Mouse (Mus musculus) liver, embryonic 12.5 days (tissue): ENCODE results near the gene Ksr2. TPM values are rescaled to one million over a fixed set of nuclear protein-coding genes. Genes with fewer than 3 reads are reported as not detected.

Experiments used
- ATAC-seq: fragments of 200-750 bp; cut with Nextera tagmentation; 2 replicates; pipeline ENCODE4 v1.8.0; 2017; ENCODE audit warnings: moderate number of reproducible peaks, mild to moderate bottlenecking, moderate library complexity
- H3K27ac ChIP-seq: fragments of 300-500 bp; sonication (generic); 2 replicates; pipeline ENCODE4 v1.5.1; 2016; ENCODE audit warnings: mild to moderate bottlenecking
- H3K27me3 ChIP-seq: fragments of 300-500 bp; sonication (generic); replicated peaks from 2 replicates; pipeline ENCODE4 v1.6.1; 2016; ENCODE audit warnings: mild to moderate bottlenecking, moderate library complexity
- H3K36me3 ChIP-seq: fragments of 300-500 bp; sonication (generic); 2 replicates; pipeline ENCODE4 v1.6.1; 2016; ENCODE audit warnings: mild to moderate bottlenecking, moderate library complexity
- H3K4me1 ChIP-seq: fragments of 300-500 bp; sonication (generic); 2 replicates; pipeline ENCODE4 v1.6.1; 2016
- H3K4me2 ChIP-seq: fragments of 300-500 bp; sonication (generic); 2 replicates; pipeline ENCODE4 v1.6.1; 2016; ENCODE audit warnings: mild to moderate bottlenecking, moderate library complexity
- H3K4me3 ChIP-seq: fragments of 300-500 bp; sonication (generic); 2 replicates; pipeline ENCODE4 v1.5.1; 2016; ENCODE audit warnings: mild to moderate bottlenecking, moderate library complexity
- H3K9ac ChIP-seq: fragments of 300-500 bp; sonication (generic); 2 replicates; pipeline ENCODE4 v1.6.1; 2016; ENCODE audit warnings: mild to moderate bottlenecking, moderate library complexity
- H3K9me3 ChIP-seq: fragments of 300-500 bp; sonication (generic); replicated peaks from 2 replicates; pipeline ENCODE4 v1.6.1; 2016; ENCODE audit warnings: mild to moderate bottlenecking, moderate library complexity
- WGBS: fragments of 180-500 bp; shearing (Covaris S2); methylation state at CpG from one replicate; pipeline ENCODE4 v1.1.7; 2016; ENCODE audit not compliant: insufficient replicate concordance; 5-methylcytosine and 5-hydroxymethylcytosine counted together
- polyA plus RNA-seq: library from polyadenylated mRNA; unstranded; fragments of >200 nt; fragmentation: Nextera tagmentation; extraction: Ambion mirVana; gene quantifications from 2 replicates; pipeline ENCODE4 v1.2.1, GENCODE M21; 2016

The Ksr2 gene
- polyA plus RNA-seq, 1 experiment from 2014 or later = not detected

DNA sequence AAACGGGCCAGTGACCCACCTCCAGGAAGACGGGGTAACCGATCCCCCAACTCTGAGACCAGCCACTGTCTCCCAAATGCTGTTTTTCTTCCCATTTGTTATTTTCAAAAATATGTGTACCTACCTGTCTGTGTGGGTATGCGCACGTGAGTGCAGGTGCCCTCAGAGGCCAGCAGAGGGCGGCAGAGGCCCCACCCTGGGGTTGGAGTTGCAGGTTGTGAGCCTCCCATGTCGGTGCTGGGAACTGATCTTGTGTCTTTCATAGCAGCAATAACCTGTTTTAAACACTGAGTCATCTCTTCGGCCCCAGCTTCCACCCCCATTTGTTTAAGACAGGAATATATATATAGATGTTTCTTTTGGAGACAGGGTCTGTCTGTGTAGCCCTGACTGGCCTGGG is 138.3 kb downstream of the Ksr2 start:
- Histone ChIP-seq H3K36me3 (no peaks in the 10 kb centered on the region), H3K9ac (no peak overlapping the region), H3K27ac (no peak overlapping the region), H3K9me3 (peaks cover 14% of the 10 kb centered on the region), H3K4me3 (no peak overlapping the region), H3K4me2 (no peak overlapping the region), H3K27me3 (no peaks in the 10 kb centered on the region), H3K4me1 (no peaks in the 10 kb centered on the region)
- 79% methylated on average over 8 of the region's 8 CpGs for WGBS
- ATAC-seq = no peak

DNA sequence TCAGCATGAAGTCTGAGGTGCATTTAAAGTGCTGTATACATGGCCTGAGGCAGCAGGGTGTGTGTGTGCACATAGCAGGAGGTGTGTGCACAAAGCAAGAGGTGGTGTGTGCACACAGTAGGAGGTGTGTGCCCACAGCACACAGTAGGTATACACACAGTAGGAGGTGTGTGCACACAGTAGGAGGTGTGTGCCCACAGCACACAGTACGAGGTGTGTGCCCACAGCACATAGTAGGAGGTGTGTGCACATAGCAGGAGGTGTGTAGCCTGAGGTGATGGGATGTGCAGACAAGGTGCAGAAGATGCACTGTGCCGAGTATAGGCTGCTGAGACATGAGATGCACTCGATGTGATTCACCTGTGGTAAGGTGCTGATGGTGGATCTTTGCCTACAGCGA is 140.7 kb downstream of the Ksr2 start:
- no peak overlapping the region for H3K4me3 ChIP-seq
- no peaks in the 10 kb centered on the region for H3K4me1 ChIP-seq
- 66% methylated on average over 4 of the region's 4 CpGs for WGBS
- no peak overlapping the region for H3K9ac ChIP-seq
- ATAC-seq = no peak
- no peaks in the 10 kb centered on the region for H3K27me3 ChIP-seq
- no peak overlapping the region for H3K27ac ChIP-seq
- H3K9me3 ChIP-seq = peaks cover 14% of the 10 kb centered on the region
- no peaks in the 10 kb centered on the region for H3K36me3 ChIP-seq
- H3K4me2 ChIP-seq = no peak overlapping the region

DNA sequence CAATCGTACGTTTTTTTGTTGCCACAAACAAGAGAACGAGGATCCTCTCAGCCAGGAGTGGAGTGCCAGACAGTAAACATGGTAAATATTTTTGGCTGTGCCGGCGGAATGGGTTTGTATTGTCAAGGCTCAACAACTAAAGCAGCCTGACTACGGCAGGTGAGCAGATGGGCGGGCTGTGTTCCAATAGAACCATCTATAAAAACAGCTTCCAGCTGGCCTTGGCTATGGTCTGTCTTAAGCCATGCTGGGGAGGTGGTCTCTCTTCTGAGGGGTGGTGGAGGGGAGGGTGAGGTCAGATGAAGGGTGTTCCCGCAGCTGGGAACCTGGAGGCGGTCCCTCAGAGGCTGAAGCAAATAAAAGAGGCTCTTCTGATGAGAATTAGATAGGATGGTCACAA is 142.8 kb downstream of the Ksr2 start:
- Histone ChIP-seq H3K4me1 (no peaks in the 10 kb centered on the region), H3K36me3 (no peaks in the 10 kb centered on the region), H3K4me3 (no peak overlapping the region), H3K27me3 (no peaks in the 10 kb centered on the region), H3K4me2 (no peak overlapping the region), H3K27ac (no peak overlapping the region), H3K9ac (no peak overlapping the region), H3K9me3 (peaks cover 11% of the 10 kb centered on the region)
- ATAC-seq = no peak
- 62% methylated on average over 9 of the region's 9 CpGs for WGBS

DNA sequence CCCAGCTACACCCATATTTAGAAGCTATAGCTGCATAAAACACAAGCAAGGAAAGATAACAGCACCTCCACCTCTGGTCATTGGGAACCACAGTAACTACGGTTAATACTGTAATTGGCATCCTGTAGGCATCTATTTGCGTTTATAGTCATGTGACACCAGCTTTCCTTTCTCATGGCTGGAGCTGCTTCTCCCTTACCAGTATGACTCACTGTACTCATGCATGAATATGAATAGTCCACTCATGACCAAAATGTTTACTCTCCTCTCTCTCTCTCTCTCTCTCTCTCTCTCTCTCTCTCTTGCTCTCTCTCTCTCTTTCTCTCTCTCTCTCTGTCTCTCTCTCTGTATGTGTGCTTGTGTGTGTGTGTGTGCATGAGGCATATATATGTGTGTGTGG is 147.3 kb downstream of the Ksr2 start:
- H3K36me3 ChIP-seq = no peaks in the 10 kb centered on the region
- H3K27ac ChIP-seq = no peak overlapping the region
- no peaks in the 10 kb centered on the region for H3K9me3 ChIP-seq
- 75% methylated on average over 2 of the region's 2 CpGs for WGBS
- no peaks in the 10 kb centered on the region for H3K4me1 ChIP-seq
- no peak overlapping the region for H3K9ac ChIP-seq
- no peak for ATAC-seq
- H3K4me2 ChIP-seq = no peak overlapping the region
- no peak overlapping the region for H3K4me3 ChIP-seq
- H3K27me3 ChIP-seq = no peaks in the 10 kb centered on the region

DNA sequence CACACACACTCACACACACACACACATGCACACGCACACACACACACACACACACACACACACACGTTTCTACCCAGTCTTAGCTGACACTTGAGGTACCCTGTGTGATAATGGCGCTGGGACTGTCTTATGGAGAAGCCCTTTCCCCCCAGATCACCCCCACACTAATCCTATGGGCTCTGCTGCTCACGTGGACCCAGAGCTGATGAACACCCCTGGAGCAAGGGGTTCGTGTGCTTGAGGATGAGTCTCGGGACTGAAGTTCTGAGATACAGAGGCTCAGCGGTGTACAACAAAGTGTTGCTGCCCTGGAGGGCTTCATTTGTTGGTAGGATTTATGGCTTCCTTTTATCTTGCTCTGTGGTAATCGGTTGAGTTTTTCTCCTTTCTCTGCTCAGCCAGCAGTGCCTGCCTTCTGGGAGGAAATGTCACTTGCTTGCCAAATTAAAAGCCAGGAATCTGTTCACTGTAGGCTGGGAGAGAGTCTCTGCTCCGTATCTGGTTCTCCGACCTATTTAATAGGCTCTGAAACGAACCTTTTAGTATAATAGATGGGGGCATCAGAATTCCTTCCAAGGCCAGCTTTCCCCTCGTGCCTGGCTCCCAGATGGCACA is 152.4 kb downstream of the Ksr2 start:
- H3K27me3 ChIP-seq = no peaks in the 10 kb centered on the region
- H3K36me3 ChIP-seq = no peaks in the 10 kb centered on the region
- H3K4me3 ChIP-seq = no peak overlapping the region
- H3K4me1 ChIP-seq = no peaks in the 10 kb centered on the region
- no peaks in the 10 kb centered on the region for H3K9me3 ChIP-seq
- H3K27ac ChIP-seq = no peak overlapping the region
- no peak overlapping the region for H3K4me2 ChIP-seq
- WGBS = 60% methylated on average over 12 of the region's 12 CpGs
- no peak for ATAC-seq
- no peak overlapping the region for H3K9ac ChIP-seq

DNA sequence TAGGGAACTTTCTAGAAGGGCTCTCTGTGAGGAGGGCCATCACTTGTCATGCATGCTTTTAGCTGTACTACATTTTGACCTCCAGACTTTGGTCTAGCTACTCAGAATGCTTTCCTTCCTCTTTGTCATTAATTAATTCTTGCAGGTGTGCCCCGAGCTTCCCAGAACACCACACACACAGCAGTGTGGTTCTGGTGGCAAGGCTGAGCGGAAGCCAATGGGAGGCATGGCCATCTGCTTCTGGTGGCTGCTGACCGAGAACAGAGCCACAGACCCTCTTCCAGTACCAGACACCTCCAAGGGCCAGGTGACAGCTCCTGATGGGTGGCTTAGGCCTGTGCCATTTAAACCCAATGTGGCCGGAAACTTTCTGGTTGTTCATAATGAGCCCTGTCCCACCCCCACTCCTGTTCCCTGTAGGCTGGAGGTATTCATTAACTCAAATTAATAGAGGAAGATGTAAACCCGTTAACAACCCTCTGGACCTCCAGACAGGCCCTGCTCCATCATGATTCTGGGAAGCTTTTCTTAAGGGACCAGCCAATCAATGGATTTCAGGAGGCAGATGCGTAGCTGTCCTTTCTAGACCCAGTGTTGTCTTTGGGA is 155.5 kb downstream of the Ksr2 start:
- 62% methylated on average over 6 of the region's 6 CpGs for WGBS
- Histone ChIP-seq H3K4me1 (no peaks in the 10 kb centered on the region), H3K4me2 (no peak overlapping the region), H3K4me3 (no peak overlapping the region), H3K9me3 (no peaks in the 10 kb centered on the region), H3K27ac (no peak overlapping the region), H3K9ac (no peak overlapping the region), H3K36me3 (no peaks in the 10 kb centered on the region), H3K27me3 (no peaks in the 10 kb centered on the region)
- no peak for ATAC-seq

DNA sequence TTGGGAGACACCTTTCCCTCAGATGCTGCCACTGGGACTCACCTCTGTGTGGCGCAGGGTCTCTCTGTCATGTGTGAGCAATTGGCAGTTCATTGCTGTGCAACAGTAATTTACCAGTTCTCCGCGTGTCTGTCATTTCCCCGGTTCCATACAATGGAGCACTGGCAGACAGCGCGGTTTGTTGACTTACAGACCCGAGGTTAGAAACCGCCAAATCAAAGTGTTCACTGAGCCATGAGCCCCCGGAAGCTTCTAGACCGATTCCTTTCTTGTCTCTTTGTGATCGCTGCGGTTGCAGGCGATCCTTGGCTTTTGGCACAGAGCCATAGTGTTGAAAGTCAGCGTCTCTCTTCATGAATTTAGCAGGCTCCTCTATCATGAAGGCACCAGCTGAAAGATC is 158.6 kb downstream of the Ksr2 start:
- no peak for ATAC-seq
- H3K4me1 ChIP-seq = no peaks in the 10 kb centered on the region
- 82% methylated on average over 14 of the region's 14 CpGs for WGBS
- H3K9me3 ChIP-seq = no peaks in the 10 kb centered on the region
- no peak overlapping the region for H3K4me3 ChIP-seq
- H3K9ac ChIP-seq = no peak overlapping the region
- H3K27ac ChIP-seq = no peak overlapping the region
- H3K27me3 ChIP-seq = no peaks in the 10 kb centered on the region
- H3K36me3 ChIP-seq = no peaks in the 10 kb centered on the region
- H3K4me2 ChIP-seq = no peak overlapping the region

DNA sequence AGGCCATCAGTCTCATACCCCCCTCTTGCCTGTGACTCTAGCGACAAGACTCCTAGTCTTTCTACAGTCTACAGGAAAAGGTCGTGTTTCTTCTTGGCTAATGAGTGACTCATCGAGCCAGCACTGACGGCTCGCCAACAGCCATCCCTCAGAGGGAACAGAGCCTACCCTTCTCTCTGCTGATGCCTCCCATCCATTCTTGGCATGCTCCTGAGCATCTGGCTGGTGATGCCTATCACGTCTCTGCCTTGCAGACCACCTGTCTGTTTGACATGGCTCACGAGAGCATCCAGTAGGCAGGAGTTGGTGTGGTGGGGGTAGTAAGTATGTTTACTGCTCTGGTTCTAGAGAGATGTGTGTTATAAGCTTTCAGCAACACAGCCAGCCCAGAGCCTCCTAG is 161.1 kb downstream of the Ksr2 start:
- H3K4me1 ChIP-seq = no peaks in the 10 kb centered on the region
- no peak overlapping the region for H3K27ac ChIP-seq
- no peaks in the 10 kb centered on the region for H3K27me3 ChIP-seq
- no peaks in the 10 kb centered on the region for H3K9me3 ChIP-seq
- H3K9ac ChIP-seq = no peak overlapping the region
- WGBS = 65% methylated on average over 7 of the region's 7 CpGs
- no peak overlapping the region for H3K4me2 ChIP-seq
- H3K36me3 ChIP-seq = no peaks in the 10 kb centered on the region
- no peak overlapping the region for H3K4me3 ChIP-seq
- no peak for ATAC-seq

DNA sequence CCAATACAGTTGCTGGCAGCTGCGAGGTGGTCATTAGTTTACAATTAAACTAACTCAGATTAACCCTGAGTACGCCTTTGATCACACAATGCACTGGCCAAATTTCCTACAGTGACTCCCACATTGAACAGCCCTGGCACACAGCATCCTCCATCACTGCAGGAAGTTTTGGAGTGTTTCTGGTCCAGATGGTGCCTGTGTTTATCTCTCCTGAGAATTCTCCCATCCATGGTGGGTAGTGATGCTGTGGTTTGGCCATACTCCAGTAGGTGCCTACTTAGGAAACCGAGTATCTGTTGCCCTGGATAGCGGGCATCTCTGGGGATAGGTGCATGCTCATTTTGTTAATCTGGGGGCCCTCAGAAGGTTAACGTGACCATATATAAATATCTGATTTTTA is 163.8 kb downstream of the Ksr2 start:
- no peak overlapping the region for H3K9ac ChIP-seq
- H3K9me3 ChIP-seq = no peaks in the 10 kb centered on the region
- no peaks in the 10 kb centered on the region for H3K27me3 ChIP-seq
- WGBS = 60% methylated on average over 5 of the region's 5 CpGs
- no peaks in the 10 kb centered on the region for H3K36me3 ChIP-seq
- no peak overlapping the region for H3K4me2 ChIP-seq
- H3K27ac ChIP-seq = no peak overlapping the region
- H3K4me3 ChIP-seq = no peak overlapping the region
- no peaks in the 10 kb centered on the region for H3K4me1 ChIP-seq
- no peak for ATAC-seq

DNA sequence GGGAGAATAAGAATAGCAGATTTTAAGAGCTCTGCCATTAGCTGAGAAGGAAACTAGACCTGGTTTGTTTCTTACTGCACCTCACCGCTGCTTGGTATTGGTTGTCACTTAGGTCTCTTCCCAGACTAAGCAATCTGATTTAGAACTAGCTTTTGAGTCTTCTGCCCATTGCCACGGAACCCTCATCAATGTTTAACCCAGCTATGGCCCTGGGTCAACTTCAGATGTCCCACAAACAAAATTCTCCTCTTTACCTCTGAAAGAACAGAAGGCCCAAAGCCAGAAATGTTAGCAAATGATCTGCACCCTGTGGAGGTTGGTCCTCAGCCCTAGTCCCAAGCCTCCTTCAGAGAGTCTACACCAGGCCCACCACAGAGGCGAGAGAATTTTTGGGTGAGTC is 167.9 kb downstream of the Ksr2 start:
- no peaks in the 10 kb centered on the region for H3K9me3 ChIP-seq
- H3K9ac ChIP-seq = no peak overlapping the region
- no peaks in the 10 kb centered on the region for H3K4me1 ChIP-seq
- H3K4me2 ChIP-seq = no peak overlapping the region
- WGBS = 57% methylated on average over 3 of the region's 3 CpGs
- no peaks in the 10 kb centered on the region for H3K27me3 ChIP-seq
- H3K27ac ChIP-seq = no peak overlapping the region
- no peaks in the 10 kb centered on the region for H3K36me3 ChIP-seq
- ATAC-seq = no peak
- H3K4me3 ChIP-seq = no peak overlapping the region

DNA sequence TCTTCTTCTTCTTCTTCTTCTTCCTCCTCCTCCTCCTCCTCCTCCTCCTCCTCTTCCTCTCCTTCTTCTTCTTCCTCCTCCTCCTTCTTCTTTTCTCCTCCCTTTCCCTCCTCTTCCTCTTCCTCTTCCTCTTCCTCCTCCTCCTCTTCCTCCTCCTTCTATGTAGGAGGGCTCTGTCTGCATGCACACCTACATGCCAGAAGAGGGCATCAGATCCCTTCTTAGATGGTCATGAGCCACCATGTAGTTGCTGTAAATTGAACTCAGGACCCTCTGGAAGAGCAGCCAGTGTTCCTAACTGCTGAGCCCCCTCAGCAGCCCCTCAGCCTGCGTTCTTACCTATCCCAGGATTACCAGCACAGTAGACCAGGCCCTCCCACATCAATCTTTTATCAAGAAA is 170.6 kb downstream of the Ksr2 start:
- no peak for ATAC-seq
- 30% methylated on average over 1 of the region's 1 CpGs for WGBS
- H3K36me3 ChIP-seq = no peaks in the 10 kb centered on the region

DNA sequence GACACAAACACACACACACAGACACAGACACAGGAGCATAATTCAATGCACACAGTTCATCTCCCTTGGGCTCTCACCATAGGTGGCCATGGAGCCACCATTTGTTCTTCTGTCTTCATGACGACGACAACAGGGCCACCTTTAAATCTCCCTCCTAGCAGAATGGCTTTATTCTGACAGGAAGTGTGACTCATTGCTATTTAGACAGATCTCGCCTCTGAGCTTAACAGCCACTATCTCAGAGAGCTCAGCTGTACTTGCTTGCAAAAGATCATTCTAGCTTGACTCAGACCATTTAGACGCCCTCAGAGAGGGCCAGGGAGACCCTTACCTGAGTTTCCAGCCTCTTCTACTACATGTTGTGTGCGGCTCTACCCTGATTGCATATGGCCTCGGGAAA is 175.5 kb downstream of the Ksr2 start:
- H3K4me1 ChIP-seq = no peaks in the 10 kb centered on the region
- no peaks in the 10 kb centered on the region for H3K9me3 ChIP-seq
- no peak overlapping the region for H3K27ac ChIP-seq
- no peak for ATAC-seq
- no peaks in the 10 kb centered on the region for H3K27me3 ChIP-seq
- no peak overlapping the region for H3K9ac ChIP-seq
- no peak overlapping the region for H3K4me2 ChIP-seq
- no peak overlapping the region for H3K4me3 ChIP-seq
- no peaks in the 10 kb centered on the region for H3K36me3 ChIP-seq
- 42% methylated on average over 6 of the region's 6 CpGs for WGBS

More for the DNA sequence above, 170.6 kb downstream of the Ksr2 start:
- Histone ChIP-seq H3K9ac (no peak overlapping the region), H3K27me3 (no peaks in the 10 kb centered on the region), H3K9me3 (no peaks in the 10 kb centered on the region), H3K4me3 (no peak overlapping the region), H3K4me1 (no peaks in the 10 kb centered on the region), H3K4me2 (no peak overlapping the region), H3K27ac (no peak overlapping the region)

DNA sequence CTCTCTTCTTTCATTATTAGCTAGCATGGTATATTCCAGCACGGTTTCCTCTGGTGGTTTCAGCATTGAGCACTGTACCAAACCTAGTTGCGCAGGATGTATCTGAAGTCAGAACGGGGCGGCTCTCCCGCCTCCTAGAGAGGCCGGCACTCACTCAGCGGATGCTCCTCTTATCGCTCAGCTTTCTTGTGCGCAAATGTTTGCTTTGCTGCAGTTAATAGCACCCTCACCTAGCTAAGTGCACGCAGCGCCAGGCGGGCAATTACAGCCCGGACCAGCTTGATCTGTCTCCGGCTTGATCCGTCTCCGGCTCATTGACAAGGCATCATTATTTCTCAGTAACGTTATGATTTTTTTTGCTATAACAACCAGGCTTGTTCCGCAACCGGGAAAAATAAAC is 179.5 kb downstream of the Ksr2 start:
- no peaks in the 10 kb centered on the region for H3K27me3 ChIP-seq
- no peak overlapping the region for H3K4me2 ChIP-seq
- 57% methylated on average over 19 of the region's 19 CpGs for WGBS
- H3K36me3 ChIP-seq = no peaks in the 10 kb centered on the region
- H3K9me3 ChIP-seq = no peaks in the 10 kb centered on the region
- H3K9ac ChIP-seq = no peak overlapping the region
- no peak overlapping the region for H3K4me3 ChIP-seq
- ATAC-seq = no peak
- no peaks in the 10 kb centered on the region for H3K4me1 ChIP-seq
- no peak overlapping the region for H3K27ac ChIP-seq
